Mouse (Mus musculus): Measurements from ENCODE around the gene Hist1h2bc.

Hist1h2bc gene

GRCm38 (mm10) chr13:23732156-23732804 lies 48.3 kb downstream of the Hist1h2bc start:
- peak; percentile 80 for DNase-seq (ENCODE audit: low read depth, low spot score)

- no peak for DNase-seq (ENCODE audit: low read depth, low spot score)
Measured at GRCm38 (mm10) chr13:23737091-23737490, 53.1 kb downstream of the Hist1h2bc start.

- DNase-seq (ENCODE audit: low read depth, low spot score): no peak
Measured at GRCm38 (mm10) chr13:23738041-23738440, 54.0 kb downstream of the Hist1h2bc start.

GRCm38 (mm10) chr13:23738677-23739068 lies 54.7 kb downstream of the Hist1h2bc start, which contains the start of gene Hist1h1c:
Gene Hist1h1c (plus strand): TSS chr13:23738808.
- DNase-seq (ENCODE audit: low read depth, low spot score): peak; percentile 93

- peak; percentile 99 for DNase-seq (ENCODE audit: low read depth, low spot score)
Measured at GRCm38 (mm10) chr13:23739069-23739921, 55.3 kb downstream of the Hist1h2bc start.

GRCm38 (mm10) chr13:23739922-23740252 lies 55.9 kb downstream of the Hist1h2bc start:
- no peak for DNase-seq (ENCODE audit: low read depth, low spot score)

GRCm38 (mm10) chr13:23740256-23740840 lies 56.3 kb downstream of the Hist1h2bc start:
- no peak for DNase-seq (ENCODE audit: low read depth, low spot score)

GRCm38 (mm10) chr13:23740910-23741309 lies 56.9 kb downstream of the Hist1h2bc start:
- no peak for DNase-seq (ENCODE audit: low read depth, low spot score)

GRCm38 (mm10) chr13:23742007-23742406 lies 58.0 kb downstream of the Hist1h2bc start:
- no peak for DNase-seq (ENCODE audit: low read depth, low spot score)
